8 mouse cellular contexts compared by ENCODE assay signal in the genomic region with DNA sequence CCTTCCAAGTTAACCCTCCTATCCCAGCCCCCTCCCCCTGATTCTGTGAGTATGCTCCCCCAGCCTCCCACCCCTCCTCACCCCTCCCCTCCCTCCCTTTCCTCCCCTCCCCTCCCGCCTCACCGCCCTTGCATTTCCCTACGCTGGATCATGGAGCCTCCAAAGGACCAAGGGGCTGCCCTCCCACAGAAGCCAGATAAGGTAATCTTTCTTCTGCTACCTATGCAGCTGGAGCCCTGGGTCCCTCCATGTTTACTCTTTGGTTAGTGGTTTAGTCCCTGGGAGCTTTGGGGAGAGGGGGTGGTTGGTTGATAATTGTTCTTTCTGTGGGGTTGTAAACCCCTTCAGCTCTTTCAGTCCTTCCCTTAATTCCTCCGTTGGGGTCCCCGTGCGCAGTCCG. TPM values are rescaled to one million over a fixed set of nuclear protein-coding genes. Genes with fewer than 3 reads are reported as not detected.
DNase-seq lines count a peak whose midpoint lies in the region; ATAC-seq and TF ChIP-seq lines count a peak whose summit lies in the region.

A gene (plus strand): TSS at position 134 of the 400 bp plus-strand sequence.

- intact Hi-C loops in gastrocnemius, adult 2 months (cut with DNase I): no loop called here

- WGBS in lung, postnatal 0 days: 2% methylated on average over 6 of the region's 7 CpGs
- 20% methylated on average over 4 of the region's 7 CpGs for WGBS in hindbrain, embryonic 14.5 days
- 21% methylated on average over 6 of the region's 7 CpGs for WGBS in liver, embryonic 13.5 days (ENCODE audit: insufficient replicate concordance)

- TF ChIP-seq EP300 in lung, postnatal 0 days (IDR thresholded peaks at IDR 0.05): no peak

- 0 out of 2 replicates have a peak, but pooled peaks have one; percentile 27 for ATAC-seq in lung, postnatal 0 days
- peak; percentile 45 for ATAC-seq in hindbrain, embryonic 14.5 days (ENCODE audit: low FRiP score)
- ATAC-seq in liver, embryonic 13.5 days (ENCODE audit: low read depth): peak; percentile 76

- no peaks in the 10 kb centered on the region for H3K4me1 ChIP-seq in lung, postnatal 0 days (ENCODE audit: insufficient read depth, low read depth, low read length)
- H3K4me1 ChIP-seq in hindbrain, embryonic 14.5 days (replicated peaks; ENCODE audit: control insufficient read depth, insufficient read depth, low read length): no peaks in the 10 kb centered on the region
- peaks cover 9% of the 10 kb centered on the region; the same call in 1 of the 2 replicates for H3K4me1 ChIP-seq in liver, embryonic 13.5 days (replicated peaks)

- no peaks in the 10 kb centered on the region for H3K27me3 ChIP-seq in lung, postnatal 0 days (replicated peaks; ENCODE audit: insufficient read depth, low read length)
- H3K27me3 ChIP-seq in hindbrain, embryonic 14.5 days (ENCODE audit: control insufficient read depth, insufficient read depth, low read length): no peaks in the 10 kb centered on the region
- H3K27me3 ChIP-seq in liver, embryonic 13.5 days: no peaks in the 10 kb centered on the region

- TF ChIP-seq CTCF in lung, postnatal 0 days (IDR thresholded peaks at IDR 0.05): no peak
- no peak for TF ChIP-seq CTCF in gastrocnemius, adult 2 months (IDR thresholded peaks at IDR 0.05)

- H3K4me2 ChIP-seq in lung, postnatal 0 days (replicated peaks; ENCODE audit: low read depth, low read length): peak within 1 kb of the TSS; percentile 48
- peak within 1 kb of the TSS; percentile 54 for H3K4me2 ChIP-seq in hindbrain, embryonic 14.5 days (replicated peaks)
- peak within 1 kb of the TSS; percentile 75 for H3K4me2 ChIP-seq in liver, embryonic 13.5 days

- no peaks in the 10 kb centered on the region for H3K36me3 ChIP-seq in lung, postnatal 0 days (ENCODE audit: insufficient read depth, low read length)
- H3K36me3 ChIP-seq in hindbrain, embryonic 14.5 days (replicated peaks; ENCODE audit: control insufficient read depth, insufficient read depth): no peaks in the 10 kb centered on the region
- no peaks in the 10 kb centered on the region for H3K36me3 ChIP-seq in liver, embryonic 13.5 days

- 0 out of 2 replicates have a peak within 1 kb of the TSS, but pooled peaks have one; percentile 6 for H3K9ac ChIP-seq in lung, postnatal 0 days (replicated peaks; ENCODE audit: low read depth)
- peak within 1 kb of the TSS; percentile 77 for H3K9ac ChIP-seq in hindbrain, embryonic 14.5 days
- peak within 1 kb of the TSS; percentile 72 for H3K9ac ChIP-seq in liver, embryonic 13.5 days

- no peaks in the 10 kb centered on the region for H3K9me3 ChIP-seq in lung, postnatal 0 days (ENCODE audit: low read length)
- H3K9me3 ChIP-seq in hindbrain, embryonic 14.5 days (ENCODE audit: control insufficient read depth, low read length): no peaks in the 10 kb centered on the region
- no peaks in the 10 kb centered on the region for H3K9me3 ChIP-seq in liver, embryonic 13.5 days (replicated peaks)

- DNase-seq in lung, postnatal 0 days (ENCODE audit: low spot score): no peak
- no peak for DNase-seq in lung, postnatal 4 days
- no peak for DNase-seq in adrenal gland, postnatal 4 days (ENCODE audit: low spot score in 2 of 2)
- DNase-seq in gastrocnemius, adult 2 months: no peak
- DNase-seq in hindbrain, embryonic 14.5 days (ENCODE audit: low spot score): peak; percentile 27
- peak; percentile 8 for DNase-seq in liver, embryonic 13.5 days
- DNase-seq in retina, embryonic 14.5 days (ENCODE audit: low spot score): peak; percentile 36
- no peak for DNase-seq in yolk sac, embryonic 10.5 days (ENCODE audit: low spot score)

- peak within 1 kb of the TSS; percentile 33 for H3K4me3 ChIP-seq in lung, postnatal 0 days (ENCODE audit: low read depth, low read length)
- H3K4me3 ChIP-seq in gastrocnemius, adult 2 months: peak within 1 kb of the TSS; percentile 67
- peak within 1 kb of the TSS; percentile 42 for H3K4me3 ChIP-seq in hindbrain, embryonic 14.5 days (replicated peaks; ENCODE audit: low read length)
- H3K4me3 ChIP-seq in liver, embryonic 13.5 days (replicated peaks): peak within 1 kb of the TSS; percentile 59

- no peak within 1 kb of the TSS for H3K27ac ChIP-seq in lung, postnatal 0 days (ENCODE audit: low read length)
- peak within 1 kb of the TSS; percentile 58 for H3K27ac ChIP-seq in gastrocnemius, adult 2 months
- H3K27ac ChIP-seq in hindbrain, embryonic 14.5 days: peak within 1 kb of the TSS; percentile 96
- H3K27ac ChIP-seq in liver, embryonic 13.5 days: peak within 1 kb of the TSS; percentile 81

RNA-seq across cellular contexts. Expression of the gene that starts here (rescaled TPM):
- polyA plus RNA-seq in lung, postnatal 0 days (2015; fragmentation: Nextera tagmentation; extraction: Ambion mirVana): 73.8 and 74.4 TPM in 2 replicates
- 100 to 1,000 TPM; 161 to 168 TPM for total RNA-seq in adrenal gland, postnatal 4 days (2021)
- total RNA-seq in gastrocnemius, adult 2 months (2021): 10 to 100 TPM; 87.8 to 98.0 TPM
- 340 and 353 TPM in 2 replicates for polyA plus RNA-seq in hindbrain, embryonic 14.5 days (2014; fragmentation: Nextera tagmentation; extraction: Ambion mirVana)
- 43.1 and 46.6 TPM in 2 replicates for polyA plus RNA-seq in liver, embryonic 13.5 days (2015; fragmentation: Nextera tagmentation; extraction: Ambion mirVana)

Comparison
In these comparisons a context has a peak if more than half of its experiments do, and no peak if none do; other contexts are left out.
1. DNase-seq: peak in hindbrain, embryonic 14.5 days (single experiment), liver, embryonic 13.5 days (single experiment) and retina, embryonic 14.5 days (single experiment); none in lung, postnatal 0 days (single experiment), lung, postnatal 4 days (0 of 2), adrenal gland, postnatal 4 days (0 of 2), gastrocnemius, adult 2 months (single experiment) and yolk sac, embryonic 10.5 days (single experiment).
2. H3K9ac ChIP-seq: peak in every context shown above with its lines; median percentile 77 in hindbrain, embryonic 14.5 days; 72 in liver, embryonic 13.5 days; 6 in lung, postnatal 0 days.
3. Peak in every context shown above with its lines, with median percentiles within 50 percentile points of each other: ATAC-seq, H3K4me2 ChIP-seq and H3K4me3 ChIP-seq.